ENCODE assay signal across 15 mouse cellular contexts in the genomic region with DNA sequence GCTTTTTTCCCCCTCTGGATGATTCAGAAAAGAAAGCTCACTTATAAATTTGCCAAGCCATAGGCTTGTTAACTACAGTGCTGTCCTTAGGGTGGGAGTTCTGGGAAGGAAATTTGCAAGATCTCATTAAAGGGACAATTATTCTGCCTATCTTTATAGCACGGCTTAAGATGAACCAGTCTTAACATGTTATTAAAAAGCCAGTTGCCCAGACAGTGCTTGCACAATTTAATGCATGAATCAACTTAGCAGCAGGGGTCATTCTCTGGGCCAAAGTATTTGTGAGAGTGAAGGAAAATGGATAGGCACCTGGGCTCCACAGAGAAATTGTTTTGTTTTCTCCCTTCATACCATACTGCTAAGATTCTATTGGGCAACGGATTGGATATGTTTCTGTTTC.
DNase-seq lines count a peak whose midpoint lies in the region; ATAC-seq lines count a peak whose summit lies in the region.
"Had no signal": no experiment of that assay in that cellular context is flagged by ENCODE, and none has a peak within 500 bp of the region (broad histone marks: within the 10 kb centered on the region; RNA-seq: fewer than 3 reads in every experiment).

No protein-coding gene starts in this region.

- H3K9ac ChIP-seq in midbrain, embryonic 11.5 days (ENCODE audit: low read length): no peak overlapping the region
- H3K9ac ChIP-seq in midbrain, embryonic 16.5 days (ENCODE audit: low read depth, low read length): no peak overlapping the region
- no peak overlapping the region for H3K9ac ChIP-seq in forebrain, embryonic 12.5 days
- no peak overlapping the region for H3K9ac ChIP-seq in hindbrain, embryonic 15.5 days
- H3K9ac ChIP-seq in neural tube, embryonic 15.5 days (replicated peaks): no peak overlapping the region
- H3K9ac ChIP-seq: liver, embryonic 13.5 days had no signal

- no peak overlapping the region for H3K4me2 ChIP-seq in midbrain, embryonic 11.5 days
- no peak overlapping the region for H3K4me2 ChIP-seq in midbrain, embryonic 16.5 days (ENCODE audit: low read length)
- H3K4me2 ChIP-seq in forebrain, embryonic 12.5 days: no peak overlapping the region
- H3K4me2 ChIP-seq in hindbrain, embryonic 15.5 days: no peak overlapping the region
- no peak overlapping the region for H3K4me2 ChIP-seq in neural tube, embryonic 15.5 days
- H3K4me2 ChIP-seq: liver, embryonic 13.5 days had no signal

- ATAC-seq in midbrain, embryonic 11.5 days (ENCODE audit: low FRiP score): peak; percentile 38; the same call in 1 of the 2 replicates
- ATAC-seq in midbrain, embryonic 16.5 days: no peak
- ATAC-seq in forebrain, embryonic 12.5 days (ENCODE audit: low FRiP score): peak; percentile 84
- ATAC-seq in hindbrain, embryonic 15.5 days (ENCODE audit: low FRiP score, low read depth): peak; percentile 42; the same call in 1 of the 2 replicates
- ATAC-seq in neural tube, embryonic 15.5 days (ENCODE audit: low FRiP score): peak; percentile 53

- no peaks in the 10 kb centered on the region for H3K27me3 ChIP-seq in midbrain, embryonic 11.5 days (ENCODE audit: control insufficient read depth, insufficient read depth, low read length)
- H3K27me3 ChIP-seq in midbrain, embryonic 16.5 days (ENCODE audit: control insufficient read depth, insufficient read depth, low read depth, low read length): no peaks in the 10 kb centered on the region
- H3K27me3 ChIP-seq in forebrain, embryonic 12.5 days: no peaks in the 10 kb centered on the region
- no peaks in the 10 kb centered on the region for H3K27me3 ChIP-seq in hindbrain, embryonic 15.5 days
- no peaks in the 10 kb centered on the region for H3K27me3 ChIP-seq in neural tube, embryonic 15.5 days (replicated peaks)
- H3K27me3 ChIP-seq: liver, embryonic 13.5 days had no signal

- 43% methylated on average over 2 of the region's 2 CpGs for WGBS in midbrain, embryonic 11.5 days
- 20% methylated on average over 2 of the region's 2 CpGs for WGBS in midbrain, embryonic 16.5 days
- 10% methylated on average over 2 of the region's 2 CpGs for WGBS in forebrain, embryonic 12.5 days
- 29% methylated on average over 2 of the region's 2 CpGs for WGBS in hindbrain, embryonic 15.5 days
- WGBS in neural tube, embryonic 15.5 days: 36% methylated on average over 2 of the region's 2 CpGs

- H3K27ac ChIP-seq in midbrain, embryonic 11.5 days (ENCODE audit: low read depth, low read length): no peak overlapping the region
- H3K27ac ChIP-seq in midbrain, embryonic 16.5 days (ENCODE audit: low read length): no peak overlapping the region
- no peak overlapping the region for H3K27ac ChIP-seq in forebrain, embryonic 12.5 days
- no peak overlapping the region for H3K27ac ChIP-seq in hindbrain, embryonic 15.5 days (replicated peaks)
- H3K27ac ChIP-seq in neural tube, embryonic 15.5 days (replicated peaks): no peak overlapping the region
- H3K27ac ChIP-seq: kidney, postnatal 0 days; limb, embryonic 10.5 days; liver, embryonic 13.5 days had no signal

- no peak for DNase-seq in midbrain, embryonic 11.5 days (ENCODE audit: low spot score, missing footprints)
- no peak for DNase-seq in lung, postnatal 4 days
- no peak for DNase-seq in kidney, adult 18-20 months
- no peak for DNase-seq in adrenal gland, postnatal 4 days (ENCODE audit: low spot score in 2 of 2)
- DNase-seq: cerebellum, adult 9-11 months; heart, adult 11 months; liver, embryonic 13.5 days; lung, postnatal 36 days; thymus, postnatal 14 days had no signal

- no peaks in the 10 kb centered on the region for H3K36me3 ChIP-seq in midbrain, embryonic 11.5 days (ENCODE audit: control insufficient read depth, insufficient read depth, low read length)
- H3K36me3 ChIP-seq in midbrain, embryonic 16.5 days (ENCODE audit: control insufficient read depth, insufficient read depth, low read length): no peaks in the 10 kb centered on the region
- H3K36me3 ChIP-seq in forebrain, embryonic 12.5 days (replicated peaks): no peaks in the 10 kb centered on the region
- no peaks in the 10 kb centered on the region for H3K36me3 ChIP-seq in hindbrain, embryonic 15.5 days
- H3K36me3 ChIP-seq in neural tube, embryonic 15.5 days: no peaks in the 10 kb centered on the region
- H3K36me3 ChIP-seq: limb, embryonic 10.5 days; liver, embryonic 13.5 days had no signal

- no peaks in the 10 kb centered on the region for H3K9me3 ChIP-seq in midbrain, embryonic 11.5 days (ENCODE audit: control insufficient read depth, low read length)
- H3K9me3 ChIP-seq in midbrain, embryonic 16.5 days (replicated peaks; ENCODE audit: control insufficient read depth, low read length, poor library complexity, severe bottlenecking): no peaks in the 10 kb centered on the region
- H3K9me3 ChIP-seq in forebrain, embryonic 12.5 days: no peaks in the 10 kb centered on the region
- H3K9me3 ChIP-seq in hindbrain, embryonic 15.5 days: no peaks in the 10 kb centered on the region
- no peaks in the 10 kb centered on the region for H3K9me3 ChIP-seq in neural tube, embryonic 15.5 days (replicated peaks)
- H3K9me3 ChIP-seq: limb, embryonic 10.5 days; liver, embryonic 13.5 days had no signal

- no peak overlapping the region for H3K4me3 ChIP-seq in midbrain, embryonic 11.5 days (ENCODE audit: low read depth, low read length)
- no peak overlapping the region for H3K4me3 ChIP-seq in midbrain, embryonic 16.5 days (ENCODE audit: low read depth, low read length)
- H3K4me3 ChIP-seq in forebrain, embryonic 12.5 days (replicated peaks): no peak overlapping the region
- H3K4me3 ChIP-seq in hindbrain, embryonic 15.5 days: no peak overlapping the region
- H3K4me3 ChIP-seq in neural tube, embryonic 15.5 days (replicated peaks): no peak overlapping the region
- H3K4me3 ChIP-seq: limb, embryonic 10.5 days; liver, embryonic 13.5 days had no signal

- H3K4me1 ChIP-seq in midbrain, embryonic 11.5 days (ENCODE audit: control insufficient read depth, insufficient read depth, low read length): no peaks in the 10 kb centered on the region
- H3K4me1 ChIP-seq in midbrain, embryonic 16.5 days (ENCODE audit: control insufficient read depth, insufficient read depth, low read length): peaks cover 3% of the 10 kb centered on the region; the same call in 1 of the 2 replicates
- H3K4me1 ChIP-seq in forebrain, embryonic 12.5 days: peaks cover 4% of the 10 kb centered on the region; the same call in 1 of the 2 replicates
- H3K4me1 ChIP-seq in hindbrain, embryonic 15.5 days (replicated peaks): no peaks in the 10 kb centered on the region
- no peaks in the 10 kb centered on the region for H3K4me1 ChIP-seq in neural tube, embryonic 15.5 days
- H3K4me1 ChIP-seq: limb, embryonic 10.5 days; liver, embryonic 13.5 days had no signal
